Mouse (Mus musculus) lung, embryonic 14.5 days (tissue): ENCODE data around the gene Abca7. TPM values are rescaled to one million over a fixed set of nuclear protein-coding genes. Genes with fewer than 3 reads are reported as not detected.
A peak's percentile ranks its signal among the peaks of the same experiment; 100 is the strongest.

Experiments used
- ATAC-seq: fragments of 200-750 bp; cut with Nextera tagmentation; 2 replicates; pipeline ENCODE4 v1.8.0; 2017; ENCODE audit warnings: mild to moderate bottlenecking, moderate TSS enrichment, moderate library complexity; ENCODE audit not compliant: insufficient read depth
- DNase-seq: peaks from one replicate; pipeline ENCODE4 v3.0.0-alpha.2; 2015
- H3K27ac ChIP-seq: fragments of 300-500 bp; sonication (generic); 2 replicates; pipeline ENCODE4 v1.5.1; 2014; ENCODE audit warnings: low read depth, mild to moderate bottlenecking, moderate library complexity
- H3K27me3 ChIP-seq: fragments of 300-500 bp; sonication (generic); 2 replicates; pipeline ENCODE4 v1.6.1; 2014; ENCODE audit warnings: low read length, control low read depth; ENCODE audit not compliant: insufficient read depth
- H3K36me3 ChIP-seq: fragments of 300-500 bp; sonication (generic); 2 replicates; pipeline ENCODE4 v1.6.1; 2014; ENCODE audit warnings: control low read depth; ENCODE audit not compliant: insufficient read depth
- H3K4me1 ChIP-seq: fragments of 300-500 bp; sonication (generic); 2 replicates; pipeline ENCODE4 v1.6.1; 2014; ENCODE audit warnings: antibody characterized with exemption, control low read depth; ENCODE audit not compliant: insufficient read depth
- H3K4me2 ChIP-seq: fragments of 300-500 bp; sonication (generic); 2 replicates; pipeline ENCODE4 v1.6.1; 2014; ENCODE audit warnings: mild to moderate bottlenecking
- H3K4me3 ChIP-seq: fragments of 300-500 bp; sonication (generic); 2 replicates; pipeline ENCODE4 v1.5.1; 2014; ENCODE audit warnings: low read depth, low read length
- H3K9ac ChIP-seq: fragments of 300-500 bp; sonication (generic); 2 replicates; pipeline ENCODE4 v1.6.1; 2014
- H3K9me3 ChIP-seq: fragments of 300-500 bp; sonication (generic); 2 replicates; pipeline ENCODE4 v1.6.1; 2016; ENCODE audit warnings: low read depth, low read length, control low read depth
- CTCF ChIP-seq: IDR thresholded peaks from 2 replicates; pipeline ENCODE4 v1.5.1; 2016; ENCODE audit warnings: antibody characterized with exemption, low read depth
- WGBS: fragments of 180-500 bp; shearing (Covaris S2); extraction: QIAGEN DNeasy Blood & Tissue Kit; methylation state at CpG from one replicate; pipeline ENCODE4 v1.1.7; 2014; 5-methylcytosine and 5-hydroxymethylcytosine counted together
- polyA plus RNA-seq: library from polyadenylated mRNA; unstranded; fragments of >200 nt; fragmentation: Nextera tagmentation; extraction: Ambion mirVana; gene quantifications from 2 replicates; pipeline ENCODE4 v1.2.1, GENCODE M21; 2014

The Abca7 gene
- polyA plus RNA-seq, 1 experiment from 2014 or later: 3.5 TPM

DNA sequence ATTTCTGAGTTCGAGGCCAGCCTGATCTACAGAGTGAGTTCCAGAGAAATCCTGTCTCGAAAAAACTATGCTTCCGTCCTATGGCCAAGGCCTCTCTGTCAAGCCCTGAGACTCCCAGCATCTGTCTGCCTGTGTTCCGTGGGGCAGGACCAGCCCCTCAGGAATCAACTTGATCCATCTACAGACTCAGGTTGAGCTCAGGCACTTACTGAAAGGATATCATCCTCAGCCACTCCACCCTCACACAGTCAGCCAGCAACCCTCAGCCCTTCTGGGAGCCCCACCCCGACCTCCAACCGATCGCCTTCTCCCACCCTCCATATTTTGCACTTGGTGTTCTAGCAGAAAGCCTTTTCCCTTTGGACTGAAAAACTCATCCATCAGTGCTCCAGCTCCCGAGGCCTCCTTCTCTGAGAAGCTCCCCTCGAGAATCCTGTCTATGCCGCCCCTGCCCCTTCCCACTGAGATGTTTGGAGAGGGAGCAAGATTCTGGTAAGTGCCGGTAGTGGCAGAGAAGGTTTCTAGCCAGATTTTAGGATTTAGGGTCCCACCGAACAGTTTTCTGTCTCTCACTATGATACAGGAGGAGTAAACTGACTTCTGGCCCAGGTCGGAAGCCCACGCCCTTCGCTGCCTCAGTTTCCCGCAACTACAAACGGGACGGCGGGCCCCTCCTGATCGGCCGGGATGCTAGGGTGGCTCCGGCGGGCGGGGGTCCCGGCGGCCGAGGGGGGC, 8.4 kb upstream of the Abca7 start:
- WGBS: 7% methylated on average over 27 of the region's 27 CpGs
- no peaks in the 10 kb centered on the region for H3K27me3 ChIP-seq
- peaks cover 5% of the 10 kb centered on the region; the same call in 1 of the 2 replicates for H3K9me3 ChIP-seq
- peak; percentile 29 for DNase-seq
- no peak for TF ChIP-seq CTCF
- H3K4me1 ChIP-seq: peaks cover 27% of the 10 kb centered on the region
- H3K4me3 ChIP-seq: peak overlapping the region; percentile 85
- H3K36me3 ChIP-seq: peaks cover 23% of the 10 kb centered on the region
- H3K27ac ChIP-seq: peak overlapping the region; percentile 99
- H3K9ac ChIP-seq: peak overlapping the region; percentile 81
- ATAC-seq: no peak
- H3K4me2 ChIP-seq: peak overlapping the region; percentile 76

DNA sequence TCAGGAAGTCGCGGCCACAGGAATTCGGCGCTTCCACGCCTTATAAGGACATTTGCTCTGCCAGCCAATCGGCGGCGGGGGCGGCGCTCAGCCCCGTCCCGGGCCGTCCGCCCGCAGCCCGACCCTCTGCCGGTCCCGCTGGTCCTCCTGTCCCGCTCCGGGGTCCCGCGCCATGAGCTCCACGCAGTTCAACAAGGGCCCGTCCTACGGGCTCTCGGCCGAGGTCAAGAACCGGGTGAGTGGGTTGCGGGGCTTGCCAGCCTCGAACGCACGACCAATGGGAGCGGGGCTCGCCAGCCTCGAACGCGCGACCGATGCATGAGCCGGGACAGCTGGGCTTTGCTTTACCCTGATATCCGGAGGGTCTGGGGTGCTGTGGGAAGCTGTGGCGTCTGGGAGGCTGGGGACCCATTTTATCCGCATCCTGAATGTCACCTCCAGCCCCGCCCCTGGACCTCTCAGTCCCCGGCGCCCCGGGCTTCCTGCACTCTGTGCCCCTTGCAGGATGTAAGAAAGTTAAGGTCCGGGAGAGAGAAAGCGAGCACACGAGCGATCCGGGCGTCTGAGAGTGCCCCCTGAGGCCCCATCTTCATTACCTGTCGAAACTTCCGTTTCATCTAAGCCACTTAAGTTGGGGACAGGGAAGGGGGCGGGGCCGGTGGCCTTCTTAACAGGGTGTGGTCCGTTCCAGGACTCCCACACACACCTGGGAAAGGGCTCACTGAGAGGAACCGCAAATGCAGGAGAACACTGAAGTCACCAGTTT, 7.6 kb upstream of the Abca7 start, which contains the start of gene Cnn2:
Gene Cnn2 (plus strand): TSS at position 79 of the 766 bp plus-strand sequence.
- H3K9me3 ChIP-seq: peaks cover 5% of the 10 kb centered on the region; the same call in 1 of the 2 replicates
- no peaks in the 10 kb centered on the region for H3K27me3 ChIP-seq
- H3K36me3 ChIP-seq: peaks cover 31% of the 10 kb centered on the region
- ATAC-seq: peak; percentile 16
- peaks cover 25% of the 10 kb centered on the region for H3K4me1 ChIP-seq
- 0% methylated on average over 59 of the region's 59 CpGs for WGBS
- H3K27ac ChIP-seq: peak within 1 kb of the TSS; percentile 99
- peak within 1 kb of the TSS; percentile 85 for H3K4me3 ChIP-seq
- H3K9ac ChIP-seq: peak within 1 kb of the TSS; percentile 81
- TF ChIP-seq CTCF: no peak
- peak; percentile 90 for DNase-seq
- peak within 1 kb of the TSS; percentile 76 for H3K4me2 ChIP-seq

DNA sequence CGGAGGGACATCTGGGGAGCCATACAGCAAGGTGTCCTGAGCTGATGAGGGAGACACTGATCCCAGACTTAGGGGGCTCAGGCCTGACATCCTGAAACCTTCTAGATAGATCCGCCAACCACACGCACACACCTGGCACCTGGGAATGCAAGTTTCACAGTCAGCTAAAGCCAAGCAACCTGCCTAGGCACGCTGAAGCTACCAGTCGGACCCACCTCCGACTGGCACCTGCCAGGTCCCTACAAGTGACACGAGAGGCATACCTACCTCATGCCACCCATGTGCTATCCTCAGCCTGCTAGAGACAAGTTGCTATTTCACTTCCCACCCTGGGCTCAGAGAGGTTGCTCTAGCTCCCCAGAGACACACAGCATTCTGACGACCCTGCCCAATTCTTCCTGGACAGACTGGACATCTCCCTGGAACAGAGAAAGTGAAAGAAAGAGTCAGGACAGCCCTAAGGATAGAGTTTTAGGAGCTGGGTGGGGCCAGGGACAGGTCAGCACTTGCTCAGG, 7.0 kb upstream of the Abca7 start:
- H3K27ac ChIP-seq: peak overlapping the region; percentile 99
- no peak for DNase-seq
- H3K27me3 ChIP-seq: no peaks in the 10 kb centered on the region

DNA sequence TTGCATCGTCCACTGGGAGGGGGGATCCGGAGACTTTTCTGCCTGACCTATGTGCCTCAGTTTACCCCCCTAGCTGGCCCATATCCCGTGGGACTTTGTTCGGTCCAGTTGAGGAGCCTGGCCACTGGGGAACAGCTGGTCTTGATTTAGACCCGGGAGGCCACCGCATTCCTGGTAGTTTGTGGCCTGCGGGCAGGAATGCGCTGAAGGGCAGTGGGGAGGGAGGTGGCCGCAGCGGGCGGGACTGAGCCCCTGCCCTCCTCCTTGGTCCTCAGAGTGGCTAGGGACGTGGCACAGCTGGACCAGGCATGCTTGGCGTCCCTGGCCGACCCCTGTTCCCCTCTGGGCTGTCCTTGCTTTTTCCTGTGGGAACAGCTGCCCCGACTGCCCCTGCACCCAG, 6.4 kb upstream of the Abca7 start:
- no peak for TF ChIP-seq CTCF
- Histone ChIP-seq H3K9ac (peak overlapping the region; percentile 81), H3K36me3 (peaks cover 43% of the 10 kb centered on the region), H3K9me3 (peaks cover 5% of the 10 kb centered on the region; the same call in 1 of the 2 replicates), H3K4me2 (peak overlapping the region; percentile 76), H3K27ac (peak overlapping the region; percentile 99; the same call in 1 of the 2 replicates), H3K4me1 (peaks cover 25% of the 10 kb centered on the region), H3K4me3 (peak overlapping the region; percentile 85), H3K27me3 (no peaks in the 10 kb centered on the region)
- DNase-seq: peak; percentile 83
- peak; percentile 35; the same call in 1 of the 2 replicates for ATAC-seq
- WGBS: 8% methylated on average over 15 of the region's 15 CpGs

More for the DNA sequence above, 7.0 kb upstream of the Abca7 start:
- Histone ChIP-seq H3K4me2 (peak overlapping the region; percentile 76), H3K4me1 (peaks cover 25% of the 10 kb centered on the region), H3K36me3 (peaks cover 37% of the 10 kb centered on the region), H3K4me3 (peak overlapping the region; percentile 85), H3K9ac (peak overlapping the region; percentile 81), H3K9me3 (peaks cover 5% of the 10 kb centered on the region; the same call in 1 of the 2 replicates)
- no peak for TF ChIP-seq CTCF
- no peak for ATAC-seq
- 29% methylated on average over 8 of the region's 8 CpGs for WGBS

DNA sequence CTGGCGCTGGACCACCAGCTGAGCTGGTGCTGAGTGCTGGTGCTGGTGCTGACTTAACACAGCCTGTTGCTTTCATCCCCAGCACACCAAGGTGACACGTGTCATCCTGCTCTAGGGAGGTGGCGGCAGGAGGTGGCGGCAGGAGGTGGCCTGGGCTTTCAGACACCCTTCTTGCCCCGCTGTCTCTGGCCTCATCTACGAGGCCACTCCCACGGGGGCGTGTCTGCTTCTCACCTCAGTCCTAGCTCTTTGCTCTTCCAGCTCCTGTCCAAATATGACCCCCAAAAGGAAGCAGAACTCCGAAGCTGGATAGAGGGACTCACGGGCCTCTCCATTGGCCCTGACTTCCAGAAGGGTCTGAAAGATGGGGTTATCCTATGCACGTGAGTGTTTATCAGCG, 5.2 kb upstream of the Abca7 start:
- DNase-seq (no peak), ATAC-seq (no peak)
- H3K4me3 ChIP-seq: peak overlapping the region; percentile 85
- peaks cover 50% of the 10 kb centered on the region for H3K36me3 ChIP-seq
- H3K27ac ChIP-seq: no peak overlapping the region
- TF ChIP-seq CTCF: no peak
- peaks cover 5% of the 10 kb centered on the region; the same call in 1 of the 2 replicates for H3K9me3 ChIP-seq
- H3K4me1 ChIP-seq: peaks cover 20% of the 10 kb centered on the region
- peak overlapping the region; percentile 76 for H3K4me2 ChIP-seq
- WGBS: 73% methylated on average over 12 of the region's 12 CpGs
- H3K27me3 ChIP-seq: no peaks in the 10 kb centered on the region
- no peak overlapping the region for H3K9ac ChIP-seq

DNA sequence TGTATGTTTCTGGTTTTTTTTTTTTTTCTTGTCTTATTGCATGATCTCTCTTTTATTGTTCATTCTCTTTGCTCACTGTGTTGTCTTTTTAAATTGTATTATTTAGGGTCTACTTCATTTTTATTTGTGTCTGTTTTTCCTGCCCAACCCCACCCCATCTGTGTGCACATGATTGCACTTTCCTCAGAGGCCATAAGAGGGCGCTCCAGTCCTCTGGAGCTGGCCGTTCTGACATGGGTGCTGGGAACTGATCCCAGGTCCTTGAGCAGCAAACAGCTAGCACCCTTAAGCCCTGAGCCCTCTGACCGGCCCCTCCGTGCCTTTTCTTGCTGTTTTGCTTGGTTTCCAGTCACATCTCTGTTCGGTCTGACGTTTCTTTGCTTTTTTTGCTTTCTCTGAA, 4.7 kb upstream of the Abca7 start:
- H3K4me3 ChIP-seq: no peak overlapping the region
- TF ChIP-seq CTCF: peak; percentile 49
- no peak overlapping the region for H3K27ac ChIP-seq
- no peaks in the 10 kb centered on the region for H3K27me3 ChIP-seq
- peak overlapping the region; percentile 76; the same call in 1 of the 2 replicates for H3K4me2 ChIP-seq
- peaks cover 16% of the 10 kb centered on the region for H3K4me1 ChIP-seq
- ATAC-seq (no peak), DNase-seq (no peak)
- H3K9ac ChIP-seq: no peak overlapping the region
- 83% methylated on average over 6 of the region's 6 CpGs for WGBS
- H3K36me3 ChIP-seq: peaks cover 50% of the 10 kb centered on the region
- H3K9me3 ChIP-seq: peaks cover 5% of the 10 kb centered on the region; the same call in 1 of the 2 replicates
